Mouse (Mus musculus) natural killer cell, adult 2 months (primary cell): ENCODE data around the gene Topbp1.

ENCODE experiments used
- DNase-seq, 2 experiments: peaks; one replicate each; pipeline ENCODE4 v3.0.0; 2022; ENCODE audit warnings: low spot score in 2 of 2

The Topbp1 gene

GRCm38 (mm10) chr9:103385600-103385999 lies 80.6 kb downstream of the Topbp1 start:
- DNase-seq = no peak

GRCm38 (mm10) chr9:103386573-103386972 lies 81.6 kb downstream of the Topbp1 start:
- DNase-seq = no peak

DNA sequence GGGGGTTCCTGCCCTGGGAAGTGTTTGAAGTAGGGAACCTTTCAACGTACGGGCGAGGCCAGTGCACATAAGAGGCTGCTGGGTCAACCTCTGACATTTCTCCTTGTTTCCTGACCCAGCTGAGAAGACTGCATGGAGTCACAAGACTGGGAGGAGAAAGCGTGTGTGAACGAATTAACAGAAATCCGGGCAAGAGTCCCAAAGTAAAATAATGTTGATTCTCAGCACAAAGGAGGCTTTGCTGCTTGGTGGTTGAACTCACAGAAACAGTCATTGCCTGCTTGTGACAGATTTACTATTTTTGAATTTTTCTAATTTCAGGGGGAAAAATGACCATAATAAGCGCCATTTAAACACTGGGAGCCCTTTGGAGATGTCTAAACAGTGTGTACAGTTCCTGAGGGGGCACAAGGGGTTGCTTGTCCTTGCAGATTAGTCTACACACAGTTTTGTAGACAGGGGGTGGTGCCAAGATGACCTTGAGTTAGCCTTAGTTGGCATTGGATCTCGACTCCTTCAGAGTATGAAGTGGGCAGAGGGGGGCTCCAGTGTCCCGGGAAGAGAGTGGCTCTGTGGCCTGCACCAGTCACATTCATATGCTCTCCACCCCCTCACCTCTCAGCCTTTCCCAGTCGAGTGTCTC lies 82.1 kb downstream of the Topbp1 start:
- no peak for DNase-seq

DNA sequence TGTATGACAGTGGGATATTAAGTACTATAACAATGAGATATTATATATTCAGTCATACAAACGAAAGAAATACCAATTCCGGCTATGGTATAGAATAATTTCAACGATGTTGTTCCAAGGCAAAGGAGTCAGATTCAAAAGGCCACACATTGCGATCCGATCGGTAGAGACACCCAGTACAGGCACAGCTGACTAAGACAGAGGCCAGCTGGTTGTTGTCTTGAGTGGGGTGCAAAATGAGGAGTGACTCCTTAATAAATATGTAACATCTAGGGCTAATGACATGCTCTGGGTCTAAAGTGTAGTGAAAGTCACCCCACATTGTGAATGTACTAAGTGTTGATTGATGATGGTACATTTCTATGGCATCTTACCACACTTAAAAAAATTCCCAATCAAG lies 84.2 kb downstream of the Topbp1 start:
- DNase-seq = no peak

- DNase-seq = no peak
Measured at GRCm38 (mm10) chr9:103391796-103392372, 86.9 kb downstream of the Topbp1 start.

DNA sequence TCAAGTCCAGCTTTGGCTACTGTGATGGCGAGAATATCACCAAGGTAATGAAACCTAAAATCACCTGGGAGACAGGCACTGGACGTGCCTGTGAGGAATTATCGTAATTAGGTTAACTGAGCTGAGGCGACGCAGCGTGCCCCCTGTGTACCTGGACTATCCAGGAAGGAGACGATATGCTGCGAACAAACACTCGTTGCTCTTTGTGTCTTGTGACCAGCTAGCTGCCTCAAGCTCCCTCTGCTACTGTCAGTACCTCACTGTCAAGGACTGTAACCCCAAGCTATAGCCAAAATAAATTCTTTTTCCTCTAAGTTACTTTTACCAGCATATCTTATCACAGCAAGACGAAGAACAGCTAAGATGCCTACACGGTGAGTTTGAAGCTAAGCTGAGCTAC lies 88.2 kb downstream of the Topbp1 start:
- no peak for DNase-seq

DNA sequence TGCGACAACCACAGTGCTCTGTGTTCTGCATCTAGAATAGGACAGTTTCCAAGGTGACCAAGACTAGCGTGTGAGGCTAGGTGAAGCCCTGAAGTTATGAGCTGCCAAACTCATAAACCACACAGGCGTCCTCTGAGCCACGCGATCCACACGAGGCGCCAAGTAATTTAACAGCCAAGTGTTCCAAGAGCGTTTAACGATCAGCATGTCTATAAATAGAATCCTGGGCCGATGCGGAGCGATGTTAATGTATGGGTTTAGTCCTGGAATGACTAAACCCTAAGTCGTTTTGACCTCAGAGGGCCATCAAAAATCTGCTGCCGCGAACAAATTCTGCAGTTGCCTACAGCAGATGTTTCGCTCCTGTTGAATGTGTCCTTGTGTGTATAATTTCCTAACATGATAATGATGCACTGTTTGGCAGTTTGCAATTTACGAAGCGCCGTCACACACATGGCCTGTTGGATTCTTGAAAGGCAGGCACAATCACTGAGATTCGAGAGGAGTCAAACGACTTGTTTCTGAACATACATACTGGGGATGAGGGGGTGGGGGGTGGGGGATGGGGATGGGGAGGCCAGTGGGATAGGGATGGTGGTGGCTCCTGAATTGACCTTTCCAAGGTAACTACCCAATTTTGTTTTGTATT lies 93.6 kb downstream of the Topbp1 start:
- DNase-seq = no peak
